Mouse (Mus musculus): ENCODE measurements at regions not wholly inside any gene's neighbourhood (a gene's known extent, or its start where the extent isn't known, plus 50 kb on each side); places are given as distances from the start of the nearest gene placed in this dataset.

- DNase-seq (ENCODE audit: low read depth, low spot score) = no peak
Measured at GRCm38 (mm10) chr9:43387397-43387796, 76.7 kb downstream of the Trim29 start.

DNA sequence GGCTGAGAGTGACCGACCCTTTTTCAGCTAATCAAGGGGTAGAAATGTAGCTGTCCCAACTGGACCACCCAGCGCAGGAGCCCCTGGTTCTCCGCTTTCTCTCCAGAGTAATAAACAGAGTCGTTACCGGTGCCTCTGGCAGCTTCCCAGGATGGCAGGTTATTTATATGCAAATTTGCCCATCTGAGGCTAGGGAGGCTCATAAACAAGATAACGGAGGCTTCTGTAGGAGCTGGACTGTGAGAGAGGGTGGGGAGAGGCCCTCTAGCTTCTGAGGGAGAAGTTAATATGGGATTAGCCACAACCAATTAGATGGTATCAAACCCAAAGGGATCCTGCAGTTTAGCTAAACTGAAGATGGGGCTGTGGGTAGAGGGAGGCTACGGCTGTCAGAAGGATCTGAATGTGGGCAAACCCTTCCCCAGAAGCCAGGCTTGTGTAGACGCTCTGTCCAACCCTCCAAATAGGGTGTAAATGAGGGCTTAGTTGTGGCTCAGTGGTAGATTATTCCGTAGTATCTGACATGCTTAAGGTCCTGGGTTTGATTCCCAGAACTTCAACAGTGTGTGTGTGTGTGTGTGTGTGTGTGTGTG, 78.9 kb downstream of the Trim29 start:
- no peak for DNase-seq (ENCODE audit: low read depth, low spot score)

- no peak for DNase-seq (ENCODE audit: low read depth, low spot score)
Measured at GRCm38 (mm10) chr9:43392467-43393064, 81.9 kb downstream of the Trim29 start.

- DNase-seq (ENCODE audit: low read depth, low spot score) = no peak
Measured at GRCm38 (mm10) chr9:43394204-43394603, 83.6 kb downstream of the Trim29 start.

GRCm38 (mm10) chr9:43395209-43395608, 84.6 kb downstream of the Trim29 start:
- no peak for DNase-seq (ENCODE audit: low read depth, low spot score)

DNA sequence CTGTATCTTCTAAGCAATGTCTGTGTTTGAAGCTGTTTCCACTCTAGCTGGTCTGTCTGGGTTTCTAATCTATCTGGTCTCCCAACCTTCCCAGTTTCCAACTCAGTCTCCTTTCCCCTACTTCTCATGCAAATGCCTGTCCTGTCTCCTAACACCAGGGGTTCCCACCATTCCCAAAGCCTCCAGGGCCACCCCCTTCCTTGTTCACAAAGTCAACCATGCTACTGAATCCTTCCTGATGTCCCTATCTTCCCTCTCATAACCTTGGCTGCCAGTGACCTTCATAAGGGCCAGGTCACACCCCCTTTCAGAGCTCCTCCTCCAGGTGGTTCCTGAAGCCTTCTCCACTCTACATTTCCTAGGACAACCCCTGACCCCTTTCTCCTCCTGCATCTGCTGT, 85.9 kb downstream of the Trim29 start:
- DNase-seq (ENCODE audit: low read depth, low spot score) = no peak

DNA sequence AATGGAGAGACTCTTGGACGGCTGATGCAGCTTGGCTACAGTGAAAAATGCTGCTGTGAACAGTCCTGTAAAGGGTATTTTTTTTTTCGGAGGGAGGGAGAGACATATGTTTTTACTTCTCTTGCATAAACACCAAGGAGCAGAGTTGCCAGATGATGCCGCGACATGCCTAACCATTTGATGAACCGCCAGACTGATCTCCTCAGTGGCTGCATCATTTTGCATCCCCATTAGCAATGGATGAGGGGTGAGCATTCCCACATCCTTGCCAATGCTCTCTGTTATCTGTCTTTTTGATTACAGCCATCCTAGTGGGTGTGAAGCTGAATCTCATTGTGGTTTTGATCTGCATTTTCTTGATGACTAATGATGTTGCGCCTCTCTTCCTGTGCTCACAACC, 97.8 kb downstream of the Trim29 start:
- no peak for DNase-seq (ENCODE audit: low read depth, low spot score)

- no peak for DNase-seq (ENCODE audit: low read depth, low spot score)
Measured at GRCm38 (mm10) chr9:43412473-43412872, 101.8 kb downstream of the Trim29 start.

GRCm38 (mm10) chr9:43419993-43420715, 109.5 kb downstream of the Trim29 start:
- DNase-seq (ENCODE audit: low read depth, low spot score) = no peak

GRCm38 (mm10) chr9:43427007-43427406, 116.4 kb downstream of the Trim29 start:
- no peak for DNase-seq (ENCODE audit: low read depth, low spot score)

DNA sequence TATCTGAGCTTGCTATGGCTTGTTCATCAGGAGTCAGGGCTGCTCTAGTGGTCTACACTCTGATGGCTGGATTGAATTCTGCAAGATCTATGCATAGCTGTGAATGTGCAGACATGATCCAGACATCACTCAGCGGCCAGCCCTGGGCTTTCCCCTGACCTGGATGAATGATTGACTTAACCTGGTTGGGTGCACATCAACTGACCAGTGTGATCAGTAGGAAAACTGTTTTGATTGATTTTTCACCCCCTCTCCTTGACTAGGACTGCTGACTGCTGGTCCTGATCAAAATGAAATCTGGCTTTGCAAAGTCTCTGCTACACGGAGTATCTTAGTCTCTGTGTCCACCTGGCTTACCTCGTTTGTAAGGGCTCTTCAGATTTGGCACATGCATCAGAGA, 123.3 kb downstream of the Trim29 start:
- no peak for DNase-seq (ENCODE audit: low read depth, low spot score)

DNA sequence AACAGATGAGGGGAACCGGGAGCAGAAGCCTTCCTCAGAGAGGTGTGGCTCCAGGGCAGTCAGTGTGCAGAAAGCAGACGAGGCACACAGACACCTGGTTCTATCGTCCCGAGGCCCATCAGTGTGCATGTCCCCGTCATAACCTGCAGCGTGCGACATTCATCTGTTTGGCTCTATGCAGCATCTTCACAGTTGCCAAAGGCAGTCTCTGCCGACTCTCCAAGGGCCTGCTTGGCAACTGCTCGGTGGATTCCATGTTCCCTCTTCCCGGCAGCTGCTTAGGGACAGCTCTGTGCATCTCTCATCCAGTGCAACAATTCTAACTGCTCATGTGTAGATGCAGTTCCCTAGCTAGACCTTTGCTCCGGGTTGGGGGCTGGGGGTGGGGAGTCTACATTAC, 127.8 kb downstream of the Trim29 start:
- DNase-seq (ENCODE audit: low read depth, low spot score) = no peak

GRCm38 (mm10) chr9:43440959-43441510, 130.4 kb downstream of the Trim29 start:
- no peak for DNase-seq (ENCODE audit: low read depth, low spot score)

DNA sequence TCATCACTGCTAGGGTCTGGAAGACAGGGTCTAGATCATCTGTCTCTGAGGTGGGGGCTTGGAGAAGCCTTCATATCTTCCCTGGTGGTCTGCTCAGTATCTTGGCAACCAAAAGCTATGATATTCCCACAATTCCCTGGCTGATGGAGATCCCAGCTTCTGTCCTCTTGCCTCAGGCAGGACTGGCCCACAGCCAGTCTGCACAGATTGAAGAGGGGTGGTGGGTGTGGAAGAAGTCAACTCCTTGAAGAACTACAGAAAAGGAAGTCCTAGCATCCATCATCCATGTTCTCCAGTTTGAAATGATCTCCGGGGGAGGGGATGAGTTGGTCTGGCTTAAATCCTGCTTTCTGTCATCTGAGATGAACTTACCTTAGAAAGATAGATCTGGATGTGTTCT, 134.8 kb downstream of the Trim29 start:
- DNase-seq (ENCODE audit: low read depth, low spot score) = no peak

DNA sequence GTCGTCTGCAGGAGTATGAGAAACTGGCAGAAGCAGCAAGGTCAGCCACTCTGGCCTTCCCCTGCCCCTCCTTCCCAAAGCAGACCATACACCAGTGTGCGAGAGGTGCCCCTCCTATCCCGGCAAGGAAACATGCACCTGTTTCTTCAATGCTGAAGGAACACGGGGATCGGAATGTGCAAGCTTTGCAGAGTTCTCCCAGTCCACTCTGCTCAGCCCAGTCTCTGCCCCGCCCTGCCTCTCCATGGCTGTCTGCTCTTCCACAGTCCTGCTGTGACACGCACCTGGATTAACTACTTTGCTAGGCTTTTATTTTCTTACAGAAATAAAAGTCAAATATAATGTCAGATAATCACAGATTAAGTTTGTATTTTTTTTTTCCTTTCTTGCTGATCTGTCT, 136.7 kb downstream of the Trim29 start:
- DNase-seq (ENCODE audit: low read depth, low spot score) = no peak

DNA sequence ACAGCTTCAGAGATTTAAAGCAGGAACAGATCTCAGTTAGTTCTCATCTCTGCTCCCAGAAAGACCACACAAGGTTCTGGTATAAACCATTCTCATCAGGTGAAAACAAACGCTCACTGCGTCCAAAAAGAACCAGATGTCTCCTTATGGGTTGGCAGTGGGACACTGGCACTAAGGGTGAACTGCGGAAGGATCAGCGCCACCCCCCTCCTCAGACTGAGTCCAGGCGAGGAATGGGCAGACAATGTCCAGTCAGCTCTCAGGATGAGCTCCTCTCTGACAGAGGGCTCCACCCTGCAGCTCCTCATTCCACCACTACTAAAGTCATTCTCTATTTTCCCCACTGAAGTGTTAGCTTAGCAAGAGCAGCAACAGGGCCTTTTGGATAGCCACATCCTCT, 138.3 kb downstream of the Trim29 start:
- DNase-seq (ENCODE audit: low read depth, low spot score) = no peak

- no peak for DNase-seq (ENCODE audit: low read depth, low spot score)
Measured at GRCm38 (mm10) chr9:43453953-43454582, 143.4 kb downstream of the Trim29 start.

- no peak for DNase-seq (ENCODE audit: low read depth, low spot score)
Measured at GRCm38 (mm10) chr9:43457736-43458135, 147.1 kb downstream of the Trim29 start.

- no peak for DNase-seq (ENCODE audit: low read depth, low spot score)
Measured at GRCm38 (mm10) chr9:43461131-43461530, 150.5 kb downstream of the Trim29 start.

GRCm38 (mm10) chr9:43463445-43464090, 152.9 kb downstream of the Trim29 start:
- no peak for DNase-seq (ENCODE audit: low read depth, low spot score)

GRCm38 (mm10) chr9:43465129-43465528, 154.5 kb downstream of the Trim29 start:
- no peak for DNase-seq (ENCODE audit: low read depth, low spot score)

Measured in forelimb bud, embryonic 11.5 days (tissue).